Mouse (Mus musculus) liver, embryonic 14.5 days (tissue): ENCODE data around the gene Rbm38.

Experiments
- CTCF ChIP-seq: IDR thresholded peaks from 2 replicates; pipeline ENCODE4 v1.5.1; 2016; ENCODE audit warnings: antibody characterized with exemption, low read depth, control low read depth
- EP300 ChIP-seq: IDR thresholded peaks from 2 replicates; pipeline ENCODE4 v1.6.1; 2016; ENCODE audit warnings: antibody characterized with exemption, low read depth

- TF ChIP-seq CTCF (no peak), EP300 (no peak)
These were observed 6.4 kb downstream of the Rbm38 start for GRCm38 (mm10) chr2:173026688-173027131.
